Mouse (Mus musculus): ENCODE measurements around the gene Kl.

The Kl gene

DNA sequence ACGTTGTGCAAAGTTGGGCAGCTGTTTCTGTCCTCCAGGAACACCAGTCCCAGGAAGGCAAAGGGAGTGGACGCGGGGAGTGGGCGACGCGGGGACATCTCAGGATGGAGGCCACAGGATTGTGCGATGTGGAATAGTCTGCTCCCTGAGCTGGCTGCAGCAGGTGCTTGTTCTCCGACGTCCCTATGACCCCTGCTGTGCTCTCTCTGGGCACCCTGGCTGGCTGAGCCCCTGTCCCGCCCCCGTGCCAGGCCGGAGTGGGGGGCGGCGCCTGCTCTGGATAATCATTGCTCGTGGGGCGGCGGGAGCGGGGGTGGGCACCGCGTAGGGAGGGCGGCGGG lies at the start of gene Kl:
Kl (plus strand) TSS at position 280 of the 341 bp plus-strand sequence.
- in situ Hi-C loops (cut with MboI, MseI), result no loop called here

DNA sequence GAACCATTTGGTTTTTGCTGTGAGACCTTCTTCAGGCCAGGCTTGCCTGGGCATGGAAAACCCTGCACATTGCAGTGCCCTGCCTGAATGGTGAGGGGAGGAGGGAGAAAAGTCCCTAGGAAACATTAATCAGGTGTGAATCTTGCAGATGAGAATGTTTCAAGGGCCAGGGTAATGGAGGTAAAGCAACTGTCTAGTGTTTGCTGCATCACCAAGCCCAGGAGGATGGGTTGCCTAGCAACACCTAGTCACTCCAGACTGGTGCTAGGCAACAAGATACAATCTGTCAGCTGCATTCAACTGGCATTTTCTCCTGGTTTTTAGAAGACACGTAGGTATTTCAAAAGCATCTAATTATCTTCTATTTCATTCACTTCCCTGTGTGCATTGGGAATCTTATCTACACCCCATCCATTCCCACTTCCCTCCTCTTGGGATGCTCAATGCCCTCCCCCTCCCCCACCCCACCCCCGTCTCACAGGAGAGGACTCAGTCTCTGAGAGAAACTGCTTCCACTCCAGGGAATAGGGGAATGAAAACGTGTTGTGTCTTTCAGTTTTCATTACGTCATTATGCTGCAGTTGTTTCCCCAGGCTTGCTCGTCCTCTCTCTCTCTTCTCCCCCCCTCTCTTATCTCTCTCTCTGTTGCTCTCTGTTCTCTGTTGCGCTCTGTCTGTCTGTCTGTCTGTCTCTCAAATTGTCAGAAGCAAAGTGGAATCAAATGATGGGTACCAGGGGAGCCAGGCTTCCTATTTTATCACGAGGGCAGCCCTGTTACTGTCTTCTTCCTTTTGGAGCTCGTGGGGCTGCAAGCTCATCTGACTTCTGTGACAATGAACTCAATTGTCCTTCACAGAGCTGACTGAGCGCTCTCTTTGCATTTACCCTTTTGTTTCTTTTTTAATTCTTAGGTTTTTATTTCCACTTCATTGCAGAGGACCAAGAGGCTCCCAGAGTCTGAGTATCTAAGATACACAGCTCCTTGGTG lies 46.1 kb upstream of the Kl start:
- in situ Hi-C loops (cut with MboI, MseI), result no loop called here

DNA sequence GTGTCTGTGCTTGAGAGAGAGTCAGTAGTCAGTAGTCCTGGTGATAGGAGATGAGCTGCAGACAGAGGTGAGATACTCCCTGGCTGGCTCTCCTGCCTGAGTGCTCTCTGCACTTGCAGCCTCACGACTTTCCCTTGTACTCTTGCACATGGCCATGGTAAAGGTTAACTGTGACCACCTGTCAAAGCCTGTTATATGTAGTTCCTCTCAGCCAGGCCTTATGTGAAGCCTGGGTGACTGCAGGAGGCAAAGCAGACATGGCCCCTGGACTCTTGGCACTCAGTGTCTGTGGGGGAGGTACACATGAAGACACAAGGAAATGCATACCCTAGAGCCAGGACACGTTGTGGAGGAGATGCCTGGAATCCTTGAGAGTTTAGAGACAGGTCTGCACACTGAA lies 40.3 kb upstream of the Kl start:
- in situ Hi-C loops (cut with MboI, MseI), result no loop called here

DNA sequence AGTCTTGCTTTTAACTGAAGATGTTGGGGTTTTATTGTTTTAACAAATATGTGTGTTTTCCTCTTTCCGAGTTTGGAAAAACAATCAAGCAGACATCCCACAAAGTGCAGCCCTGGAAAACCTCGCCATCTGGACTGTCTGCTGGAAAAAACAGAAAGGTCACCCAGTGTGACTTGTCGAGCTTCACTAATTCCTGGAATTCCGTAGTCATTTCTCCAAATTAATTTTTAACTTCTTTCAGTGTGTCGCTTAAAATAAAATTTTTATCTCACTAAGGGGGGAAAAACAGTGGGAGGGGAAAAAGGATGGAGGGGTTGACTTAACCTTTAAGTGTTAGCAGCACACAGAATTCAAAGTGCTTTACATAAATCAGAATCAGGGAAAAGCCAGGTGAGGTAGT lies 39.8 kb upstream of the Kl start:
- in situ Hi-C loops (cut with MboI, MseI), result no loop called here

DNA sequence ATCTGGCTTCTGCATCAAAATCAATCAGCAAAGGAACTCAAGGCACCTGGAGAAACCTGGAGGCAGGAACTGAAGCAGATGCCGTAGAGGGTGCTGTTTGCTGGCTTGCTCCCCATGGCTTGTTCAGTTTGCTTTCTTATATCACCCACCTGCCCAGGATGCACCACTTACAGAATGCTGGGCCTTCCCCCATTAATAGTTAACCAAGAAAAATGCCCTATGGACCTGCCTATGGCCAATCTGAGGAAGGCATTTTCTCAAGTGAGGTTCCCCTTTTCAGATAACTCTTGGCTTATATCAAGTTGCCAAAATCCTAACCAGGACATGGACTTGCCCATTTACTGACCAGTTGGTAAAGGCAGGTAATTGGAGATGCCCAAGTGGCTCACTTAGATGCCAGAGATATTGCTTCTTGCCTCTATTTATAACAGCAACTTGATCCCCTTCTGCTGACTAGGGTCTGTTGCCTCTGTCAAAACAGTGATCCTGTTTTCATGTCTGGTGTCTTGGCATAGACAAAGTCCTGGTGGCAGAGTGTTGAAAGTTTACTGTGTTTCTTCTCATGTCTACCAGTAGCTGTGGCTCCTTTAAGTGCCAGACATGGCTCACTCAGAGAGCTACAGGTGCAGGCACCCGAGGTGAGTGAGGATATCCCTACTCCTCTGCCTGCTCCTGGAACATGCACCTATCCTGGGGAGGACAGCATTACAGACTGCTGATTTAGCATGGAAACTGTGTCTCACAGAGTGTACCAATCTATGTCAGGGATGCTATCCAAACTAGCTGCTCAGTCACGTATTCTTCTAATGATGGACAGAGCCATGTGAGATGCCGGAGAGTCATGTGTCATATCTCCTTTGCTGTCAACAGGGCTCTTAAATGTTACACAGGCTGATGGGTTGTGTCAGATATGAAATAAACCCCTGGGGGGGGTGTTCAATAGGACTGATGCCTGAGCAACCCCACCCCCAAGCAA lies 37.0 kb upstream of the Kl start:
- in situ Hi-C loops (cut with MboI, MseI), result no loop called here

DNA sequence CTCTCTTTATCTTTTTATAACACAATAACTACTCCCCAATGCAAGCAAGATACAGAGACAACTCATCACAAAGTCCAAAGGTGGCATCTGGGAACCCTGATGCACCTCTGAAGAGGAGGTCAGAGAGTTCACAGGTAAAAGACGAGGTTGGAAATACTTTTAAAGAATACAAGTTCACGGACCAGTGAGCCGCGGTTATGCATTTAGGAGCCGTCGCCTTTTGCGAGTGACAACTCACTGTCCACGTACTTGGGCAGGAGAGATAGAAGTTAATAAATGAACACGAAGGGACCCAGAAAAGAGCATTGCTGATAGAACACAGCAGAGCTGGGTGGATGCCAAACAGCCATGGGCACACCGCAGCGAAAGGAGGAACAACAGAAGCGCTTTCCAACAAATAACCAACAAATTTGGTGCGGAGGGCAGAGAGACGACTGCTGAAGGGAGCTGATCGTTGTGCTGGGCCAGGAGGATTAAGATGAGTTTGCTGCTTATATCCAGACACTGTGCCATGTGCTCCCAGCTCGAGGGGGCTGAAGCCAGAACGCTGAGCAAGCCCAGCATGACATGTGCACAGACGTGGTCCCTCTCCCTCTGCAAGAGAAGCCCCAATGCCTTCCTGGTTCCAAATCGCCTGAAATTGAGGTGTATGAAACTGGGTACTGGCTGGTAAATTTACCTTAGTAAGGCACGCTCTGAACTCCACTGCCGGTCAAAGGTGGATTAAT lies 35.1 kb upstream of the Kl start:
- in situ Hi-C loops (cut with MboI, MseI), result no loop called here

DNA sequence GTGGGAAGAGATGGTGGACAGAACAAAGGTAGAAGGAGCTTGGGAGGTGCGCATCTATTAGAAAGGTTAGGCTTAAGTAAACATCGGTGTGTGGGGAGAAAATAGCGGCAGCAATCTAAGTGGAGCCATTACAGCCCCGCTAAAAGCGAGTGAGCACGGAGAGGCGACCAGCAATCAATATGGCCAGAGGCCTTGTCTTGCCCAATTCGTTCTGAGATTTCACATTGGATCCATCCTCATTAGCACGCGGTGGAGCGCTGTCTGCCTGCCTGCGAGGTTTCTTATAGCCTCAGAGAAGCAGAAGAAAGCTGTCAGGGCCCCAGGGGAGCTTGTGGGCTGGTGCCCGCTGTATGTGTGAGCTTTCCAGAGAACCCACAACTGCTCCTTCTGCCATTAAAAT lies 33.8 kb upstream of the Kl start:
- in situ Hi-C loops (cut with MboI, MseI), result no loop called here

DNA sequence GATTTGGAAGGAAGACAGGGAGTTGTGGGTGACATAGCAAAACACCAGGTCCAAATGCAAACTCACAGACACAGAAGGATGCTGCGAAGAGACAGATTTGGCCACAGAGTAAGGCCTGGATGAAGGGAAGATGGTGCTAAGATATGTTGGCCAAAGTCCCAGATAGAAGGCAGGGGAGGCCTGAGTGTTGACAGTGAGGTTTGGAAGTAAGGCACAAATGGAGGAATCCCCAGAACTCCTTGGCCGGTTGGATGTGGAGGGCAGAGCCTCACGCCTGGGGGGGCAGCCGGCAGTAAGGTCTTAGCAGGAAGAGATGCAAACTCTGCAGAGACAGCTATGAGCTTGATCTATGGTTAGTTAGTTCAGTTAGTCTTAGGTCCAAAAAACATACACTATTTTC lies 33.1 kb upstream of the Kl start:
- in situ Hi-C loops (cut with MboI, MseI), result no loop called here

DNA sequence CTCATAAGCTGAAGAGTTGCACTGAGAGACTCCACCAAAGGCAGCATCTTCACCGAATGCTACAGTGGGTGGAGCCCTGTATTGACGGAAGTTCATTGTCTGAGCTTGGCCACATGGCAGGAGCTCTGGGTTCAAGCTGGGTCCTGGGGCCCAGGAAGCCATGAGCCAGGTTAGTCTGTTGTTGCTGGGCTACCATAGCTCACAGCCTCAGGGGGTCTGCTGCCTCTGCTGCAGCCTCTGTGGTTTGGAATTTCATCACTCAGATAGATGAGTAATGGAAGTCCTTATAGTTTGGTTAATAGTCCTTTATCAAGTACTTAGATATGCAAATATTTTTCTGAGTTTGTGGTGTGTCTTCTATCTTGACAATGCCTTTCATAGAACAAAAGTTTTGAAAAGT lies 32.4 kb upstream of the Kl start:
- in situ Hi-C loops (cut with MboI, MseI), result no loop called here

DNA sequence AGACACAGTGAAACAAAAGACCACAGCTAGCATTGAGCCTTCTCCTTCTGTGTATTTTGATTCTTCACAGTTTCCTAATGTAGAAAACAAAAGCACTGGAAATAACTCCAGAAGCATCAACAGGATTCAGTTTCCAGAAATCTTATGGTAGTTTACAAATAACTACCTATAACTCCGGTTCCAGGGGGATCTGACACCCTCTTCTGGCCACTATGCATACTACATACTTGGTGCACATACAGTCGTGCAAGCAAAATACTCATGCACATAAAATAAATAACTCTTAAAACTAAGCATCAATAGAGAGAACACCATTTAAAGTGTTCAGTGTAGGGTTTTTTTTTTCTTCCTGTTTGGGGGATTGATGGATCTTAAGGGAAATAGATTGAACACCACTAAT lies 23.0 kb upstream of the Kl start:
- in situ Hi-C loops (cut with MboI, MseI), result no loop called here

DNA sequence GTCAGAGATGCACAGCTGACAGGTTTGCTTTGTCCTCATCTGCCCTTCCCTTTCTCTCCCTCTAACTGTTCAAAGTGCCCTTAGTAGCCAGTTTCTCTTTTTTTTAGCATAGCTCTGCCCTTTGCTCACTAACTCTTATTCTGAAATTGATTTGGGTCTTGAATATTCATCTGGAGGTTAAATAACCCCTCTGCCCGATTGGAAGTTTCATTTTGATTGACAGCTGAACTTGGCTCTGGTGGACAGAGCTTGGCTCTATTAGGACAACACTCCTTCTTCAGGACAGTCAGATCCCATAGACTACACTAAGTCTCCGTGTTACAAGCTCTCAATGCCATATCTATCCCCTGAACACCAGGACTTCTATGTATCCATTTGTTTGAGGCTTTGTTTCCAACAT lies 19.8 kb upstream of the Kl start:
- in situ Hi-C loops (cut with MboI, MseI), result no loop called here

DNA sequence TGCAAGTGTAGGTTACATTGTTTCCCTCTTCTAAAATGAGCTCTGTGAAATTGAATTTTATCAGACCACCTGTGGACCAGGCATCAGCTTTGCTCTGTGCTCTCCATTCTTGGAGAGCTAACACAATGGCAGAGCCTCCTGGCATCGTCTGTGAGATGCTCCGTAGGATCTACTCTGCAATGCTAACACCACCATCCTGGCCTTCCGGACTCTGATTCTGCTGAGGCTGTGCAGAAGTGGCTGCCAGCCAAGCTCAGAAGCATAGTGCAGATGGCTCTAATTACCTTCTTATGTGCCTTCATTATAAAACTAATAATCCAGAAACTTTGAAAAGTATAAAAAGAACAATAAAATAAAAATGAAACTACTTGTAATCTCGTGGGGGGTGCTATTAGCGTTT lies 16.2 kb upstream of the Kl start:
- in situ Hi-C loops (cut with MboI, MseI), result no loop called here

DNA sequence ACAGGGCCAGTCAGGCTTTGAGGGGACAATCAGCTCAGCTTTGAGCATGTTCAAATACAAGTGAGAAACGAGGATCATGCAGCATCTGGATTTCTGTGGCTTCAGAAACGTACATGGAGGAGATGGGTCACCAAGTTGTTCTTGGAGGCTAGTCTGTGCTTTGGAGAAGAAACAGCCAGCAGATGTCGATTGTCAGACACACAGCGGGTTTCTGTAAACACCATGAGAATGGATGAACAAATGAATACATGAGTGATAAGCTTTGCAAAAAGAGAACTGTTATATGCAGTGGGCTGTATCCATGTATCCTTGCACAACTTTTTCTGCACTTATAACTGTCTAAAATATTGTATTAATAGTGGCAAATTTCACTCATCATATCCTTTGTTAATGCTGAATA lies 15.6 kb upstream of the Kl start:
- in situ Hi-C loops (cut with MboI, MseI), result no loop called here

DNA sequence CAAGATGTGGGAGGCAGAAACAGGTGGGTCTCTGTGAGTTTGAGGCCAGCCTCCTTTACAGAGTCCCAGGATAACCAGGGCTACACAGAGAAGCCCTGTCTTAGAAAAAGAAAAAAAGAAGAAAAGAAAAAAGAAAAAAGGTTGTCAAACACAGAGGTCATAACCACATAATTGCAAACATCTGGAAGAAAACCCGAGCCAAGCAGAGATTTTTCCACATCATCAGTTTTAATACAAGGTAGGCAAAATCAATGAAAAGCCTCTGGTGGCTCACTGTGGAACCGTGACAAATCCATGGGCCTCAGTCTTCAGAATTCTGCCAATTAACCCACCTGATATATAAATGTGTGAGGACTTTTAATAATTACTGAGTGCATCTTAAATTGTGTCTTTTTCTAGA lies 14.9 kb upstream of the Kl start:
- in situ Hi-C loops (cut with MboI, MseI), result no loop called here

DNA sequence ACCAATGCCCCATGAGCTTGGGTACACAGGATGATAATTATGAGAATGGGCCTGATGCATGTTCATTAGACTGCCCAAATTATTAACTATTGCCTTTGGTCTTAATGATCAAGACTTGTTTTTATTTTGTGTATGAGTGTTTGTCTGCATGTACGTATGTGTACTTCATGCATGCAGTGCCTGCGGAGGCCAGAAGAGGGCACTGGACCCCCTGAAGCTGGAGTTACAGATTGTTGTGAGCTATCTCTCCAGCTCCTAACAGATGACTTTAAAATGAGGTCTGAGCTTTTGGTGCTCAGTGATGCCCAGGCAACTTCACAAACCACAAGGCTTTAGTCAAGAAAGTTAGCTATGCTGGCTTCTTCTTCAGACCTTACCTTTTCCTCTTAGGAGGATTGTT lies 6.8 kb upstream of the Kl start:
- in situ Hi-C loops (cut with MboI, MseI), result no loop called here

DNA sequence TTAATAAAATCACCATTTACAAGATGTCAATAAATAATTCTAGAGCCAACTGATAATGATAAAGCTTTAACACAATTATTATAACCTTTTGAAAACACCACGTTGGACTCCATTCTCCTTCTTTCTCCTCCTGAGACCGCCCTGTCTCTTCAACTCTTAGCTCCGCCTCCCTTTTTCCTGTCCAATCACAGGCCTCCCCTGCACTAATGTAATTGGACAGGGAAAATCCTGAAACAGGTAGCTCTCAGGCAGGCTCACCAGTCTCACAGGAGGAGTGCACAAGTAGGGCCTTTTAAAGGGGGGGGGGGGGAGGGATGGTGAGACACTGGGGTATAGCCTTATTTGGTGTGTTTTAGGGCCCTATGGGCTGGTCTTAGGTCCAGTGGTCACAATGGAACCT lies 3.3 kb upstream of the Kl start:
- in situ Hi-C loops (cut with MboI, MseI), result no loop called here

DNA sequence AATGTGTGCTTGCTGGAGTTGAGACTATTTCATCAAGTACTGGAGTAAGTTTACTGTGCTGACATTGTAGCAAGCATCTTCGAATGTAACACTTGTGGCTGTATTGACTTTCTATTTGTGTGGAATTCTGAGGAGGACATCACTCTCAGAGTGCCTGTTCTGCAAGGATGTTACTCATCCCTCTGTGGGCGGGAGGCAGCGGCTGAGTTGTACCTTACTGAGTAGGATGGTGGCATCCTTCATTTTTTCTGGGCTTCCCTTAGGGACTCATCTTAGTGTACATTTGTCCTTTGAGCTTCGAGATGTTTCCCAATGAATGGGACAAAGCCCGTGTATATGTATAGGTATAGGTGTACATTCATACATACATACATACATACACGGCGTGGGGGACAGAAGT lies 1.1 kb upstream of the Kl start:
- in situ Hi-C loops (cut with MboI, MseI), result no loop called here

DNA sequence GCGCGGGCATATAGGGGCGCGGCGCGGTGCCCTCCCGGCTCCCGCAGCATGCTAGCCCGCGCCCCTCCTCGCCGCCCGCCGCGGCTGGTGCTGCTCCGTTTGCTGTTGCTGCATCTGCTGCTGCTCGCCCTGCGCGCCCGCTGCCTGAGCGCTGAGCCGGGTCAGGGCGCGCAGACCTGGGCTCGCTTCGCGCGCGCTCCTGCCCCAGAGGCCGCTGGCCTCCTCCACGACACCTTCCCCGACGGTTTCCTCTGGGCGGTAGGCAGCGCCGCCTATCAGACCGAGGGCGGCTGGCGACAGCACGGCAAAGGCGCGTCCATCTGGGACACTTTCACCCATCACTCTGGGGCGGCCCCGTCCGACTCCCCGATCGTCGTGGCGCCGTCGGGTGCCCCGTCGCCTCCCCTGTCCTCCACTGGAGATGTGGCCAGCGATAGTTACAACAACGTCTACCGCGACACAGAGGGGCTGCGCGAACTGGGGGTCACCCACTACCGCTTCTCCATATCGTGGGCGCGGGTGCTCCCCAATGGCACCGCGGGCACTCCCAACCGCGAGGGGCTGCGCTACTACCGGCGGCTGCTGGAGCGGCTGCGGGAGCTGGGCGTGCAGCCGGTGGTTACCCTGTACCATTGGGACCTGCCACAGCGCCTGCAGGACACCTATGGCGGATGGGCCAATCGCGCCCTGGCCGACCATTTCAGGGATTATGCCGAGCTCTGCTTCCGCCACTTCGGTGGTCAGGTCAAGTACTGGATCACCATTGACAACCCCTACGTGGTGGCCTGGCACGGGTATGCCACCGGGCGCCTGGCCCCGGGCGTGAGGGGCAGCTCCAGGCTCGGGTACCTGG lies 488 bp downstream of the Kl start:
- in situ Hi-C loops (cut with MboI, MseI), result no loop called here

DNA sequence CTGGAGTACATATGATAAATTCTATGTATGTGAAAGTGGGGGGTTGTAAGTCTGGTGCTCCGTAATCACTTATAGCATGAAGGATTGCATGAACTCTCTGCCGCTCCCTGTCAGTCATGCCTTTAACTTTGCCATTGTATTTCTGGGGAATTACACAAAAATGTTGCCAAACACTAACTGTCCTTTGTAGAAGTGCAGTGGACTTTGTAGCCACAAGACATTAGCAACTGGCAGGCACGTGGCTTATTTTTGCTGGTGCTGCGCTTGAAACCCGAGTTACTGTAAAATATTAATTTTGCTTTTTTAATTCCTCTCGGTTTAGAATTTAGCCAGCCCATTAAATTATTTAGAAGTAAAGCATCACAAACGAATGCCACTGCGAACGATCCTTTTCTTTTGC lies 2.4 kb downstream of the Kl start:
- in situ Hi-C loops (cut with MboI, MseI), result no loop called here

DNA sequence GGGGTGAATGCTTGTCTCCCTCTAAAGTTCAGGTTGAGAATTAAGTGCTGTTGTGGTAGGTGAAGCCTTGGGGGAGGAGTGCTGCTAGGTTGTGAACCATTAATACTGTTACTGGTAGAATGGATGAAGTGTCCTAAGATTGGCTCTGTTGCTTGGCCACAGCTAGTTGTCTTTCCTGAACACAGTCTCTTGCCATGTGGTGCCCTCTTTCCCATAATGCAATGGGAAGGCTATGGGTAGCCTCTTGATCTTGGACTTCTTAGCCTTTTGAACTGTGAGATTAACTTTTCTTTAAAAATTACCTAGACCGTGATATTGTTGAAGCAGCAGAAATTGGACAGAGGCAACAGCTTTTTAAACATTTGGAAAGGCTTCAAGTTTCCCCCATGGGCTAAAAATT lies 7.5 kb downstream of the Kl start:
- in situ Hi-C loops (cut with MboI, MseI), result no loop called here

DNA sequence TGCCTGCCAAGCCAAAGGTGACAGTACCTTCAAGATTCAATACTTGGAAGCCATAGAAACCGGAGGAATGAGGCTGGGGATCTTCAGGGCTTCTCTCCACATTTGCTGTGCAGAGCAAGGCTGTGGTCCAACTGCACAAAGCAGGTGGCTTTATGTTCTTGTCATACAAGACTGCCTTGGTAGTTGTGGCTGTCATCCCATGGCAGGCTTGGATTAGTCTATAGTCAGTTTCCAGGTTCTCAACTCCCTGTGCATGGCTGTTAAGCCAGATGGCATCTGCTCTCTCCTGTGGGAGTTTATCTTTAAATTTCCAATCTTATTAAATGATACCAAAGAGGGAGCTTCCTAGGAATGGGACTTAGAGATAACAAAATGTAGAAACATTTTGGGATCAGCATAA lies 9.2 kb downstream of the Kl start:
- in situ Hi-C loops (cut with MboI, MseI), result no loop called here

Data from regulatory T cell (primary cell).